Mouse (Mus musculus) hindbrain, embryonic 10.5 days (tissue): ENCODE data around the gene RPS10-NUDT3. TPM values are rescaled to one million over a fixed set of nuclear protein-coding genes. Genes with fewer than 3 reads are reported as not detected.

Source experiments
- DNase-seq: peaks from one replicate; pipeline ENCODE4 v3.0.0-alpha.2; 2017; ENCODE audit warnings: low spot score
- H3K27ac ChIP-seq: fragments of 300-500 bp; sonication (generic); 2 replicates; pipeline ENCODE4 v1.5.1; 2016; ENCODE audit warnings: mild to moderate bottlenecking, moderate library complexity
- H3K27me3 ChIP-seq: fragments of 300-500 bp; sonication (generic); 2 replicates; pipeline ENCODE4 v1.6.1; 2016; ENCODE audit warnings: mild to moderate bottlenecking; ENCODE audit not compliant: poor library complexity, insufficient read depth, severe bottlenecking
- H3K36me3 ChIP-seq: fragments of 300-500 bp; sonication (generic); 2 replicates; pipeline ENCODE4 v1.6.1; 2016; ENCODE audit warnings: mild to moderate bottlenecking, moderate library complexity
- H3K4me1 ChIP-seq: fragments of 300-500 bp; sonication (generic); replicated peaks from 2 replicates; pipeline ENCODE4 v1.6.1; 2016; ENCODE audit warnings: mild to moderate bottlenecking
- H3K4me3 ChIP-seq: fragments of 300-500 bp; sonication (generic); 2 replicates; pipeline ENCODE4 v1.5.1; 2016; ENCODE audit warnings: mild to moderate bottlenecking, moderate library complexity
- H3K9me3 ChIP-seq: fragments of 300-500 bp; sonication (generic); 2 replicates; pipeline ENCODE4 v1.6.1; 2016; ENCODE audit warnings: mild to moderate bottlenecking, moderate library complexity
- WGBS: fragments of 180-500 bp; shearing (Covaris S2); methylation state at CpG from one replicate; pipeline ENCODE4 v1.1.7; 2016; 5-methylcytosine and 5-hydroxymethylcytosine counted together
- polyA plus RNA-seq: library from polyadenylated mRNA; unstranded; fragments of >200 nt; fragmentation: Nextera tagmentation; extraction: Ambion mirVana; gene quantifications from 2 replicates; pipeline ENCODE4 v1.2.1, GENCODE M21; 2016

Gene RPS10-NUDT3
- polyA plus RNA-seq, 1 experiment from 2014 or later = 0.86 TPM

GRCm38 (mm10) chr17:27595659-27596375 is 39.2 kb downstream of the RPS10-NUDT3 start:
- Histone ChIP-seq H3K4me1 (peaks cover 10% of the 10 kb centered on the region), H3K27me3 (no peaks in the 10 kb centered on the region), H3K9me3 (no peaks in the 10 kb centered on the region), H3K4me3 (no peak overlapping the region), H3K36me3 (peaks cover 63% of the 10 kb centered on the region), H3K27ac (no peak overlapping the region)
- WGBS = 90% methylated on average over 15 of the region's 15 CpGs
- no peak for DNase-seq

GRCm38 (mm10) chr17:27592565-27592910 is 42.5 kb downstream of the RPS10-NUDT3 start:
- H3K4me1 ChIP-seq = peaks cover 21% of the 10 kb centered on the region; the same call in 1 of the 2 replicates
- peaks cover 95% of the 10 kb centered on the region for H3K36me3 ChIP-seq
- WGBS = over 99% methylated on average over 7 of the region's 7 CpGs
- no peaks in the 10 kb centered on the region for H3K9me3 ChIP-seq
- DNase-seq = no peak
- no peaks in the 10 kb centered on the region for H3K27me3 ChIP-seq
- no peak overlapping the region for H3K4me3 ChIP-seq
- no peak overlapping the region for H3K27ac ChIP-seq

- 92% methylated on average over 12 of the region's 12 CpGs for WGBS
- peaks cover 26% of the 10 kb centered on the region; the same call in 1 of the 2 replicates for H3K4me1 ChIP-seq
- H3K9me3 ChIP-seq = no peaks in the 10 kb centered on the region
- H3K4me3 ChIP-seq = no peak overlapping the region
- no peaks in the 10 kb centered on the region for H3K27me3 ChIP-seq
- no peak for DNase-seq
- no peak overlapping the region for H3K27ac ChIP-seq
- H3K36me3 ChIP-seq = peaks cover 97% of the 10 kb centered on the region
Measured at GRCm38 (mm10) chr17:27591826-27592564, 43.0 kb downstream of the RPS10-NUDT3 start.

GRCm38 (mm10) chr17:27588231-27588630 is 46.8 kb downstream of the RPS10-NUDT3 start:
- Histone ChIP-seq H3K9me3 (no peaks in the 10 kb centered on the region), H3K4me3 (no peak overlapping the region), H3K27ac (no peak overlapping the region), H3K4me1 (peaks cover 21% of the 10 kb centered on the region; the same call in 1 of the 2 replicates), H3K27me3 (no peaks in the 10 kb centered on the region), H3K36me3 (peaks cover 99% of the 10 kb centered on the region)
- WGBS = 80% methylated on average over 8 of the region's 8 CpGs
- no peak for DNase-seq

GRCm38 (mm10) chr17:27587252-27587651 is 47.8 kb downstream of the RPS10-NUDT3 start:
- WGBS = 71% methylated on average over 12 of the region's 12 CpGs
- Histone ChIP-seq H3K27me3 (no peaks in the 10 kb centered on the region), H3K36me3 (peaks cover 99% of the 10 kb centered on the region), H3K27ac (no peak overlapping the region), H3K4me1 (peaks cover 24% of the 10 kb centered on the region; the same call in 1 of the 2 replicates), H3K4me3 (no peak overlapping the region), H3K9me3 (no peaks in the 10 kb centered on the region)
- DNase-seq = no peak

GRCm38 (mm10) chr17:27586661-27587060 is 48.4 kb downstream of the RPS10-NUDT3 start:
- Histone ChIP-seq H3K27ac (no peak overlapping the region), H3K27me3 (no peaks in the 10 kb centered on the region), H3K36me3 (peaks cover 99% of the 10 kb centered on the region), H3K9me3 (no peaks in the 10 kb centered on the region), H3K4me3 (no peak overlapping the region), H3K4me1 (peaks cover 24% of the 10 kb centered on the region; the same call in 1 of the 2 replicates)
- no peak for DNase-seq
- WGBS = 82% methylated on average over 9 of the region's 9 CpGs

GRCm38 (mm10) chr17:27583185-27583894 is 51.7 kb downstream of the RPS10-NUDT3 start:
- Histone ChIP-seq H3K36me3 (peaks cover 100% of the 10 kb centered on the region), H3K4me3 (no peak overlapping the region), H3K9me3 (no peaks in the 10 kb centered on the region), H3K4me1 (peaks cover 18% of the 10 kb centered on the region; the same call in 1 of the 2 replicates), H3K27ac (no peak overlapping the region), H3K27me3 (no peaks in the 10 kb centered on the region)
- DNase-seq = no peak
- 92% methylated on average over 13 of the region's 13 CpGs for WGBS

GRCm38 (mm10) chr17:27580392-27581068 is 54.5 kb downstream of the RPS10-NUDT3 start:
- DNase-seq = no peak
- Histone ChIP-seq H3K4me1 (peaks cover 4% of the 10 kb centered on the region; the same call in 1 of the 2 replicates), H3K27ac (no peak overlapping the region), H3K27me3 (no peaks in the 10 kb centered on the region), H3K36me3 (peaks cover 99% of the 10 kb centered on the region), H3K9me3 (no peaks in the 10 kb centered on the region), H3K4me3 (no peak overlapping the region)
- 93% methylated on average over 20 of the region's 20 CpGs for WGBS

GRCm38 (mm10) chr17:27579816-27580215 is 55.2 kb downstream of the RPS10-NUDT3 start:
- peaks cover 99% of the 10 kb centered on the region for H3K36me3 ChIP-seq
- no peak overlapping the region for H3K4me3 ChIP-seq
- peaks cover 4% of the 10 kb centered on the region; the same call in 1 of the 2 replicates for H3K4me1 ChIP-seq
- H3K27ac ChIP-seq = no peak overlapping the region
- WGBS = 95% methylated on average over 8 of the region's 8 CpGs
- DNase-seq = no peak
- no peaks in the 10 kb centered on the region for H3K9me3 ChIP-seq
- H3K27me3 ChIP-seq = no peaks in the 10 kb centered on the region

GRCm38 (mm10) chr17:27578487-27578886 is 56.5 kb downstream of the RPS10-NUDT3 start:
- Histone ChIP-seq H3K4me1 (peaks cover 4% of the 10 kb centered on the region; the same call in 1 of the 2 replicates), H3K36me3 (peaks cover 96% of the 10 kb centered on the region), H3K27me3 (no peaks in the 10 kb centered on the region), H3K9me3 (no peaks in the 10 kb centered on the region), H3K27ac (no peak overlapping the region), H3K4me3 (no peak overlapping the region)
- no peak for DNase-seq
- WGBS = 91% methylated on average over 10 of the region's 10 CpGs

GRCm38 (mm10) chr17:27577468-27577867 is 57.6 kb downstream of the RPS10-NUDT3 start:
- Histone ChIP-seq H3K27ac (no peak overlapping the region), H3K4me1 (0 out of 2 replicates have a peak, but pooled peaks cover 4% of the 10 kb centered on the region), H3K27me3 (no peaks in the 10 kb centered on the region), H3K36me3 (peaks cover 93% of the 10 kb centered on the region), H3K4me3 (no peak overlapping the region), H3K9me3 (no peaks in the 10 kb centered on the region)
- DNase-seq = no peak
- 80% methylated on average over 6 of the region's 6 CpGs for WGBS

GRCm38 (mm10) chr17:27576056-27576455 is 59.0 kb downstream of the RPS10-NUDT3 start:
- 94% methylated on average over 7 of the region's 7 CpGs for WGBS
- H3K27ac ChIP-seq = no peak overlapping the region
- no peak overlapping the region for H3K4me3 ChIP-seq
- no peaks in the 10 kb centered on the region for H3K9me3 ChIP-seq
- peaks cover 84% of the 10 kb centered on the region for H3K36me3 ChIP-seq
- DNase-seq = no peak
- H3K4me1 ChIP-seq = 0 out of 2 replicates have a peak, but pooled peaks cover 4% of the 10 kb centered on the region
- H3K27me3 ChIP-seq = no peaks in the 10 kb centered on the region
